Mouse (Mus musculus) urinary bladder, adult 18-20 months (tissue): ENCODE measurements around the gene Gls.

Experiments used
- DNase-seq, 2 experiments: peaks; one replicate each; pipeline ENCODE4 v3.0.0; 2022; ENCODE audit warnings: low spot score in 2 of 2, mixed read lengths in 2 of 2

Gene Gls

GRCm38 (mm10) chr1:52248899-52249556, 16.0 kb upstream of the Gls start:
- no peak for DNase-seq

DNA sequence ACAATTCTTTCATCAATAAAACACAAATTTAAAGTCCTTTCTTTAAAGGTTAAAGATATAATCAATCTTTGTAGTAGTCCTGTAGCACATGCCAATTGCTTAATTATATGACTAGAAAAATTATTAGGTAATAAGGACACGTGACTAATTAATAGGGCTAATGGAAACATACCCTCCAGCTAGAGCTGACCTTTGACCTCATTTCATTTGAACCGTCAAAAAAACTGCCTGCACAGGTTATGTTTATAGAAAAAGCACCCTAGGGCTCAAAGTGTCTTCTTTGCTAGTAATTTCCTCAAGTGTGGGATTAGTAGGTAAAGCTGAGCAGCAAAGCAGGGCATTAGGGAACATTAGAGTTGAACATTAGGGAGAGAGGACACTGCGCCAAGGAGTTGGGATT, 9.2 kb upstream of the Gls start:
- no peak for DNase-seq

DNA sequence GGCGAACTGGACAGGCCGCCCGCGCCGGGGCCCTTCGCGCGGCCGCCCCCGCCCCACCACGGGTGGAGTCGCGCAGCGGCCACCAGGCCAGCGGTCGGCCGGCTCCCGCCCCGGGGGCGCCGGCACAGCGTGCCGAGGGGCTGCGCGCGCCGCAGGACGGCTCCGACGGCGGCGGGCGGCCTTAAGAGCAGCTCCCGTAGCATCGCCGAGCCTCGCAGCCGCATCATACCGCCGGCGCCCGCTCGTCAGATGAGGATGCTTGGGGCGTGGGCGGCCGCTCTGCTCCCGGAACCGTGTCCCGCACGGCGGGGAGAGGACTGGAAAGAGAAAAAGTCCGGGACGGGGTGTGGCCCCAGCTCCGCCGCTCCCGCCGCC, 279 bp downstream of the Gls start:
- DNase-seq, result no peak

- DNase-seq, result peak; percentile 20 to 69
These were observed 880 bp downstream of the Gls start for GRCm38 (mm10) chr1:52231939-52232765.

- no peak for DNase-seq
These were observed 2.6 kb downstream of the Gls start for GRCm38 (mm10) chr1:52230404-52230803.

- no peak for DNase-seq
These were observed 4.9 kb downstream of the Gls start for GRCm38 (mm10) chr1:52228178-52228577.

DNA sequence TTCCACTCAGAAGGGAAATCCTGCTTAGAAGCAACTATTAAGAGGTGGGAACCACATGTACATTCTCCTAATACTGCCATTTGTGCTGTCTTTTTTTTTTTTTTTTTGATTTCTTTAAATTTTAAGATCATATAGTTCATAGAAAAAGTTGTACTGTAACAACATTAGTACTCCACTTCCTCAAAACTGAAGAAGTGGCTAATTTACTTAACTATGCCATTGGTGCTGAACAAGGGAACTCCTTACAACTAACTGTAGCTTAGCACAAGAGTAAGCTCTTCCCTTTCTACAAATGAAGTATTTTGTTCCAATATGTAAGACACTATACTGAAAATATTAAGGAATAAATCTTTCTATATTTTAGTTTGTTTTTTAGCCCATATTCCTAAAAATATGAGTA, 6.6 kb downstream of the Gls start:
- no peak for DNase-seq

- DNase-seq, result no peak
These were observed 16.3 kb downstream of the Gls start for GRCm38 (mm10) chr1:52216766-52217165.

- DNase-seq, result no peak
These were observed 50.0 kb downstream of the Gls start for GRCm38 (mm10) chr1:52182992-52183391.

DNA sequence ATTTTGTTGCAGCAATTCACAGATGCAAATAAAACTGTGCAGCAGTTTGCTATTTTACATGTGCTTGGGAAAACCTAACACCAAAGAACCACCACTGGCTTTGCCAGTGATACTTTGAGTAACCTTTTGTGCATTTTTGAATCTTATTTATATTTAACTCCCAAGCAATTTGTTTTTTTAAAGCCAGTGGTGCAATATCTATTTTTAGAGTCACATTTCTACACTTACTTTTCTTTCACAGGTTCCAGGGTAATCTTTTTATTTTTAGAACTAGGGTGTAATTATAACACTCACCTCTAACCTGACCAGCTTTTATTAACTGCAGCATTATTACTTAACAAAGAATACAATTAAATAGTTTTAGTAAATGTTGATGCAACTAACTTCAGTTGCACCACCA, 51.0 kb downstream of the Gls start:
- no peak for DNase-seq

GRCm38 (mm10) chr1:52179939-52180568, 53.0 kb downstream of the Gls start:
- no peak for DNase-seq

- DNase-seq, result no peak
These were observed 56.0 kb downstream of the Gls start for GRCm38 (mm10) chr1:52176999-52177398.

DNA sequence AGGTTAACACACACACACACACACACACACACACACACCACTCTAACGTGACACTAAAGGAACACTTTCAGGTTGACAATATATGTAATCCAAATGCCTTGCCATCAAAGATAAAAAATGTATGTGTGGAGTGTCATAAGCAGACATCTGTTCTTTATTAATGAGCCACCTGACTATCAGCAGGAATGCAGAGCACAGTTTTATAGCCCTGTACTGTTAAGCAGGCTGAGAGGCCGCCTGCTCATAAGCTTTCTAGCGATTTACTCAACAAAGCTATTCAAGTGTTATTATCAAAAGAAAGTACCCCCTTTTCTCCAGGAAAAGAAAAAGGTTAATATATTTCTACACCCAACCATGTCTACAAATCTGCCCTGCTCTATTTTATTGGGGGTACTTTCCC, 57.0 kb downstream of the Gls start:
- DNase-seq, result no peak

GRCm38 (mm10) chr1:52175321-52175720, 57.7 kb downstream of the Gls start:
- no peak for DNase-seq

GRCm38 (mm10) chr1:52171271-52171670, 61.8 kb downstream of the Gls start:
- DNase-seq, result no peak

DNA sequence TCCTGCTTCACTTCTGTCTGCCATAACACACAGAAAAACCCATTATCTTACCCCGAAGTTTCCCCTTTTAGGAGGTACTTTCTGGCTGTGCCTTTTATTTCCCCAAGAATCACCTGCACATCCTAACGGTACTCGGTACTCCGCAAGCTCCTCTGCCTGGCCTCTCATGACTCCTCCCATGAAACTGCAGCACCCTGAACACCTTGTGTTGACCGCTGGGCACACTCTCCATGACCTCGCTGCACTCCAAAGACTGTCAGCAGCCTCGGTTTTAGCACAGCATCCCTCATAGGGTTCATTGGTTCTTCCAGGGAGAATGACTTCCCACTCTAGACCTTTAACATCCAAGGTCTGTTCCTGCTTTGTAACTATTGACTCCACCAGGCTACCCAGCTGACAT, 62.3 kb downstream of the Gls start:
- DNase-seq, result no peak

DNA sequence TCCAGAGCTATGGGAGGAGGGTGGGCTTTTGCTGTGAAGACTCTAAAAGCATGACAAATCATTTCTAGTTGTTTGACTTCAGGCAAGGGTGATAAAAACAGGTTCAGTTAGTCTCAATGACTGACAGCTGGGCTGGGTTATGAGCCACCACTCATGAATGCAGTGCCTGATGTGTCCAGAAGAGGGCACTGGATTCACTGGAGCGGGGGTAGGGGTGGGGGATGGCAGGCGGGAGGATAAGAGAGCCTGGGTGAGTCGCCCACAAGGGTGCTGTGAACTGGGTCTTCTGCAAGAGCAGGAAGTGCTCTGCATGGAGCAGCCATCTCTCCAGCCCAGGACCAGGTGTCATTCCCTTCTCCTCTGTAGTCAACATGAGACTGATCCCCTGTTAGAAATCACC, 63.0 kb downstream of the Gls start:
- DNase-seq, result no peak

GRCm38 (mm10) chr1:52166652-52167220, 66.3 kb downstream of the Gls start:
- DNase-seq, result no peak

- DNase-seq, result no peak
These were observed 69.2 kb downstream of the Gls start for GRCm38 (mm10) chr1:52163707-52164457.

DNA sequence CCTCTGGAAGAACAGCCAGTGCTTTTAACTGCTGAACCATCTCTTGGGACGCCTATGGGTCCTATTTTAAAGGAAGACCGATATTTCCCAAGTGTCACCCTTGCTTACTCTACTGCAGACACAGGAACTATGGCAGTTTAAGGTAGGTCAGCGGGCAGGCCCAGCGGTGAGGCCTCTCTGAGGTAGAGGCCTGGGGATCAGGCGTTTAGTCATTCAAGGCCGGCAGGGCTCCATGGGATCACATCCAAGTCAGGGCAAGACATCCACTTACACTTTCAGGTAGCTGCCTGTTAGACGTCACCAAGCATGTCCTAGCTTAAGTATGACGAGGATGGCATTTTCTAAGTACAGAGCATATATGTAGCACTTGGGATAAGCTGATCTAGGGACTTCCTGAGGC, 71.9 kb downstream of the Gls start:
- DNase-seq, result no peak

GRCm38 (mm10) chr1:52158490-52159381, 74.3 kb downstream of the Gls start:
- no peak for DNase-seq
